Mouse (Mus musculus) midbrain, embryonic 10.5 days (tissue): ENCODE measurements around the gene Lst1. TPM values are rescaled to one million over a fixed set of nuclear protein-coding genes. Genes with fewer than 3 reads are reported as not detected.

Experiments used
- DNase-seq: peaks from one replicate; pipeline ENCODE4 v3.0.0-alpha.2; 2017; ENCODE audit warnings: low spot score
- H3K27ac ChIP-seq: fragments of 300-500 bp; sonication (generic); replicated peaks from 2 replicates; pipeline ENCODE4 v1.5.1; 2016; ENCODE audit warnings: mild to moderate bottlenecking
- H3K27me3 ChIP-seq: fragments of 300-500 bp; sonication (generic); 2 replicates; pipeline ENCODE4 v1.6.1; 2016; ENCODE audit warnings: low read depth, mild to moderate bottlenecking; ENCODE audit not compliant: poor library complexity, severe bottlenecking
- H3K36me3 ChIP-seq: fragments of 300-500 bp; sonication (generic); 2 replicates; pipeline ENCODE4 v1.6.1; 2016; ENCODE audit warnings: mild to moderate bottlenecking, moderate library complexity
- H3K4me1 ChIP-seq: fragments of 300-500 bp; sonication (generic); 2 replicates; pipeline ENCODE4 v1.6.1; 2016
- H3K4me3 ChIP-seq: fragments of 300-500 bp; sonication (generic); 2 replicates; pipeline ENCODE4 v1.5.1; 2016; ENCODE audit warnings: mild to moderate bottlenecking, moderate library complexity
- H3K9me3 ChIP-seq: fragments of 300-500 bp; sonication (generic); replicated peaks from 2 replicates; pipeline ENCODE4 v1.6.1; 2016; ENCODE audit warnings: mild to moderate bottlenecking
- WGBS: fragments of 180-500 bp; shearing (Covaris S2); methylation state at CpG from one replicate; pipeline ENCODE4 v1.1.7; 2016; 5-methylcytosine and 5-hydroxymethylcytosine counted together
- polyA plus RNA-seq: library from polyadenylated mRNA; unstranded; fragments of >200 nt; fragmentation: Nextera tagmentation; extraction: Ambion mirVana; gene quantifications from 2 replicates; pipeline ENCODE4 v1.2.1, GENCODE M21; 2016

Lst1 gene
- polyA plus RNA-seq, 1 experiment from 2014 or later = 5.0 TPM

- Histone ChIP-seq H3K36me3 (no peaks in the 10 kb centered on the region), H3K4me1 (peaks cover 5% of the 10 kb centered on the region; the same call in 1 of the 2 replicates), H3K27me3 (no peaks in the 10 kb centered on the region), H3K4me3 (no peak overlapping the region), H3K9me3 (no peaks in the 10 kb centered on the region), H3K27ac (0 out of 2 replicates have a peak overlapping the region, but pooled peaks have one; percentile 19)
- WGBS = 73% methylated on average over 11 of the region's 11 CpGs
- DNase-seq = no peak
Measured at GRCm38 (mm10) chr17:35172445-35173234, 15.6 kb downstream of the Lst1 start.

GRCm38 (mm10) chr17:35168541-35169207 is 19.6 kb downstream of the Lst1 start:
- no peak for DNase-seq
- H3K9me3 ChIP-seq = no peaks in the 10 kb centered on the region
- H3K4me3 ChIP-seq = no peak overlapping the region
- H3K4me1 ChIP-seq = peaks cover 11% of the 10 kb centered on the region
- H3K27me3 ChIP-seq = no peaks in the 10 kb centered on the region
- whole genome bisulfite sequencing = 25% methylated on average over 4 of the region's 4 CpGs
- 0 out of 2 replicates have a peak overlapping the region, but pooled peaks have one; percentile 33 for H3K27ac ChIP-seq
- no peaks in the 10 kb centered on the region for H3K36me3 ChIP-seq

- WGBS = 90% methylated on average over 7 of the region's 7 CpGs
Measured at GRCm38 (mm10) chr17:35167794-35168193, 20.4 kb downstream of the Lst1 start.

GRCm38 (mm10) chr17:35166352-35167035 is 21.7 kb downstream of the Lst1 start:
- WGBS = 74% methylated on average over 8 of the region's 8 CpGs
- Histone ChIP-seq H3K36me3 (peaks cover 19% of the 10 kb centered on the region), H3K9me3 (no peaks in the 10 kb centered on the region), H3K4me3 (peak overlapping the region; percentile 92), H3K27me3 (no peaks in the 10 kb centered on the region), H3K27ac (peak overlapping the region; percentile 98), H3K4me1 (peaks cover 31% of the 10 kb centered on the region)
- DNase-seq = no peak

More at GRCm38 (mm10) chr17:35167794-35168193, 20.4 kb downstream of the Lst1 start:
- Histone ChIP-seq H3K4me1 (peaks cover 18% of the 10 kb centered on the region), H3K9me3 (no peaks in the 10 kb centered on the region), H3K36me3 (peaks cover 6% of the 10 kb centered on the region), H3K27ac (peak overlapping the region; percentile 28; the same call in 1 of the 2 replicates), H3K27me3 (no peaks in the 10 kb centered on the region), H3K4me3 (no peak overlapping the region)
- no peak for DNase-seq

GRCm38 (mm10) chr17:35165451-35166155 is 22.6 kb downstream of the Lst1 start:
- Histone ChIP-seq H3K9me3 (no peaks in the 10 kb centered on the region), H3K27me3 (no peaks in the 10 kb centered on the region), H3K4me3 (peak overlapping the region; percentile 92), H3K4me1 (peaks cover 32% of the 10 kb centered on the region), H3K27ac (peak overlapping the region; percentile 98), H3K36me3 (peaks cover 28% of the 10 kb centered on the region)
- 26% methylated on average over 12 of the region's 12 CpGs for WGBS
- DNase-seq = no peak

GRCm38 (mm10) chr17:35164568-35165450 is 23.4 kb downstream of the Lst1 start, which contains the start of gene Prrc2a:
Gene Prrc2a, minus strand, starts transcription at chr17:35164897.
- peak within 1 kb of the TSS; percentile 92 for H3K4me3 ChIP-seq
- H3K4me1 ChIP-seq = peaks cover 32% of the 10 kb centered on the region
- H3K9me3 ChIP-seq = no peaks in the 10 kb centered on the region
- WGBS = under 1% methylated on average over 84 of the region's 89 CpGs
- peak; percentile 99 for DNase-seq
- H3K27me3 ChIP-seq = no peaks in the 10 kb centered on the region
- peaks cover 36% of the 10 kb centered on the region for H3K36me3 ChIP-seq
- H3K27ac ChIP-seq = peak within 1 kb of the TSS; percentile 98

GRCm38 (mm10) chr17:35164218-35164567 is 24.0 kb downstream of the Lst1 start:
- Histone ChIP-seq H3K4me3 (peak overlapping the region; percentile 92), H3K27ac (peak overlapping the region; percentile 98), H3K9me3 (no peaks in the 10 kb centered on the region), H3K36me3 (peaks cover 42% of the 10 kb centered on the region), H3K27me3 (no peaks in the 10 kb centered on the region), H3K4me1 (peaks cover 32% of the 10 kb centered on the region)
- 0% methylated on average over 18 of the region's 28 CpGs for WGBS
- DNase-seq = no peak

GRCm38 (mm10) chr17:35163326-35164081 is 24.7 kb downstream of the Lst1 start:
- Histone ChIP-seq H3K27me3 (no peaks in the 10 kb centered on the region), H3K36me3 (peaks cover 49% of the 10 kb centered on the region), H3K4me3 (peak overlapping the region; percentile 92), H3K9me3 (no peaks in the 10 kb centered on the region), H3K4me1 (peaks cover 32% of the 10 kb centered on the region), H3K27ac (peak overlapping the region; percentile 98)
- WGBS = 28% methylated on average over 8 of the region's 8 CpGs
- no peak for DNase-seq

GRCm38 (mm10) chr17:35162730-35163129 is 25.5 kb downstream of the Lst1 start:
- peaks cover 32% of the 10 kb centered on the region for H3K4me1 ChIP-seq
- peaks cover 57% of the 10 kb centered on the region for H3K36me3 ChIP-seq
- H3K27ac ChIP-seq = peak overlapping the region; percentile 98
- no peaks in the 10 kb centered on the region for H3K9me3 ChIP-seq
- WGBS = 77% methylated on average over 12 of the region's 12 CpGs
- no peaks in the 10 kb centered on the region for H3K27me3 ChIP-seq
- H3K4me3 ChIP-seq = peak overlapping the region; percentile 92
- DNase-seq = no peak

- 88% methylated on average over 14 of the region's 14 CpGs for WGBS
- H3K4me1 ChIP-seq = peaks cover 32% of the 10 kb centered on the region
- H3K36me3 ChIP-seq = peaks cover 63% of the 10 kb centered on the region
- H3K27me3 ChIP-seq = no peaks in the 10 kb centered on the region
- DNase-seq = no peak
- H3K4me3 ChIP-seq = peak overlapping the region; percentile 92
- H3K27ac ChIP-seq = 0 out of 2 replicates have a peak overlapping the region, but pooled peaks have one; percentile 98
- no peaks in the 10 kb centered on the region for H3K9me3 ChIP-seq
Measured at GRCm38 (mm10) chr17:35162121-35162520, 26.1 kb downstream of the Lst1 start.

- peak overlapping the region; percentile 92 for H3K4me3 ChIP-seq
- H3K9me3 ChIP-seq = no peaks in the 10 kb centered on the region
- no peaks in the 10 kb centered on the region for H3K27me3 ChIP-seq
- H3K27ac ChIP-seq = no peak overlapping the region
- no peak for DNase-seq
- WGBS = 91% methylated on average over 11 of the region's 11 CpGs
- peaks cover 70% of the 10 kb centered on the region for H3K36me3 ChIP-seq
- peaks cover 30% of the 10 kb centered on the region for H3K4me1 ChIP-seq
Measured at GRCm38 (mm10) chr17:35161421-35161820, 26.8 kb downstream of the Lst1 start.
